Mouse (Mus musculus) gastrocnemius, adult 8-10 months (tissue): ENCODE measurements around the gene Bfsp2. TPM values are rescaled to one million over a fixed set of nuclear protein-coding genes. Genes with fewer than 3 reads are reported as not detected.
"Not testable (repeated sequence)": the region's sequence is repeated elsewhere in the genome, so short reads cannot be mapped to it uniquely, and the experiment has no call there.

ENCODE experiments used
- DNase-seq, 2 experiments: peaks; one replicate each; pipeline ENCODE4 v3.0.0; 2022; ENCODE audit warnings: low spot score in 2 of 2
- total RNA-seq, 4 experiments: library from RNA; stranded (reverse); gene quantifications; 2 replicates each; pipeline ENCODE4 v1.2.4; 2022

Gene Bfsp2
- total RNA-seq, 4 experiments from 2014 or later: 0.40 to 0.77 (median 0.58) TPM; not detected in 1

- no peak for DNase-seq
Observed at GRCm38 (mm10) chr9:103430431-103431220, 49.6 kb downstream of the Bfsp2 start.

GRCm38 (mm10) chr9:103426425-103426824 is 53.8 kb downstream of the Bfsp2 start:
- no peak for DNase-seq

GRCm38 (mm10) chr9:103424869-103425268 is 55.4 kb downstream of the Bfsp2 start:
- no peak for DNase-seq

GRCm38 (mm10) chr9:103423951-103424350 is 56.3 kb downstream of the Bfsp2 start:
- DNase-seq: no peak

GRCm38 (mm10) chr9:103423384-103423783 is 56.8 kb downstream of the Bfsp2 start:
- DNase-seq: no peak

DNA sequence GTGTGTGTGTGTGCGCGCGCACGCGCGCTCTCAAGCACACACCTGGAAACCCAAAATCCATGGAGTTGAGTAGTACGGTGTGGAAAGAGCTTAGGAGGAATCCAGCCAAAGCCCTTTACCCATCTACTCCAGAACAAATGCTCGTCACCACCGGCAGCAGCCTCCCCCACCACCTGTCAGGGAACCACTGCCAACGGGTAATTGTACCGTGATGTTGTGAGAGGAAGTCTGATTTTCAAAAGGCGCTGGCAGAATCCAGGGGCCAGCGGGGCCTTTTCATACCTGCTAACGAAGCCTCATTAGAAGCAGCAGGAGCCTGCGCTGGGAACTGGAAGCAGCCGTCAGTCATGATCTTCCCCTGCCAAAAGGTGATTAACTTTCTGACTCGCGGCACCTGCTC is 57.4 kb downstream of the Bfsp2 start:
- no peak for DNase-seq

GRCm38 (mm10) chr9:103420844-103421243 is 59.4 kb downstream of the Bfsp2 start:
- DNase-seq: no peak

- no peak for DNase-seq
Observed at GRCm38 (mm10) chr9:103418786-103419185, 61.4 kb downstream of the Bfsp2 start.

DNA sequence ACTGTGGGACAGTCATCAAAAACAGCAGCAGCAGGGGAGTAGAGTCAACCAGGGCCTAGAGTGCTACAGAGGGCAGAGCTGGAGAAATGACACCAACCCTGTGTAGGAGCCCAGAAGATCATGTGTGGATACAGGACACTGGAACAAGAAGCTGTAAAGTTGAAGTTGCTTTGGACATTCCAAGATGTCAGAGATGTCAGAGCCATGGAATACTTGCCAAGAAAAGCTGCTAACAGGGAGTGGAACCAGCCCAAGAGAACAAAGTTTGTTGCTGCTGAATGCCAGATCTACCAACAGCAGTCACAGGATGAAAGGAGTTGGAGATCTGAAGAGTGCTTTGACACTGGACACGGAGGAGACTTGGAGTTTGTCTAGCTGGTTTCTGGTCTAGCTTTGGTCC is 62.0 kb downstream of the Bfsp2 start:
- not testable (repeated sequence) for DNase-seq

DNA sequence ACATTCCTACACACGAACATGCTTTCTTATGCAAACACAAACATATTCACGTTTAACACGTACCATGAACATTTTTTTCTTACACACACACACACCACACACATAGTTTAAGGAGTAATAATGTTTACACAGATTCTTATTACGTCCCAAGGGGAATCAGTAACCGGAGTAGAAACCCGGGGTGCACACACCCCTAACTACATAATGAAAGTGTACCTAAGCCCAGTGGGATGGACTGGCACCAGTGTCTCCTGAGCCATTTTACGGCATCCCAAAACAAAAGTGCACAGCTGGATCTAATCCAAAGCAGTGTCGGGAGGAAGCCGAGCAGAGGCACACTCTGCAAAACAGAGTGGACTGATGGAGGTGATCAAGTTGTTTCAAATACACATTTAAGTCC is 66.8 kb downstream of the Bfsp2 start:
- DNase-seq: no peak

DNA sequence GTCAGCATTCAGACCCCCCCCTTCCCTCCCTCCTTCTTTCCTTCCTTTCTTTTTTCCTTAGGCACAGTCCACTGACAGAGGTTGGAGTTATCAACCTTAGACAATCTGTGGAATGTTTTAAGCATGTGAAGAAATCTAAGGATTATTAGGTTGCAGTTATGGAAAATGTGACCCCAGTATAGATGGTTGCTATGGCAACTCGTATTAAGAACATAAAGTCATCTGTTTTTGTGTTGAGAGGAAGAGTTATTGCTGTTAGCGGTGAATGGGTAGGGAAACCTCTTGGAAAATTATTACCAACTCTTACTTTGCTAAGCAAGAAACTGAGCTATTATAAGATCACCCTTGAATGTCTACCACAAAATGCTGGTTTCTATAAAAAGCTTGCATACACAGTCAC is 71.1 kb downstream of the Bfsp2 start:
- DNase-seq: no peak

- no peak for DNase-seq
Observed at GRCm38 (mm10) chr9:103408136-103408777, 72.0 kb downstream of the Bfsp2 start.

GRCm38 (mm10) chr9:103403331-103403973 is 76.8 kb downstream of the Bfsp2 start:
- DNase-seq: no peak

- DNase-seq: peak; percentile 25 to 62
Observed at GRCm38 (mm10) chr9:103398509-103399157, 81.6 kb downstream of the Bfsp2 start.

DNA sequence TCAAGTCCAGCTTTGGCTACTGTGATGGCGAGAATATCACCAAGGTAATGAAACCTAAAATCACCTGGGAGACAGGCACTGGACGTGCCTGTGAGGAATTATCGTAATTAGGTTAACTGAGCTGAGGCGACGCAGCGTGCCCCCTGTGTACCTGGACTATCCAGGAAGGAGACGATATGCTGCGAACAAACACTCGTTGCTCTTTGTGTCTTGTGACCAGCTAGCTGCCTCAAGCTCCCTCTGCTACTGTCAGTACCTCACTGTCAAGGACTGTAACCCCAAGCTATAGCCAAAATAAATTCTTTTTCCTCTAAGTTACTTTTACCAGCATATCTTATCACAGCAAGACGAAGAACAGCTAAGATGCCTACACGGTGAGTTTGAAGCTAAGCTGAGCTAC is 87.0 kb downstream of the Bfsp2 start:
- no peak for DNase-seq

GRCm38 (mm10) chr9:103391796-103392372 is 88.3 kb downstream of the Bfsp2 start:
- DNase-seq: no peak

DNA sequence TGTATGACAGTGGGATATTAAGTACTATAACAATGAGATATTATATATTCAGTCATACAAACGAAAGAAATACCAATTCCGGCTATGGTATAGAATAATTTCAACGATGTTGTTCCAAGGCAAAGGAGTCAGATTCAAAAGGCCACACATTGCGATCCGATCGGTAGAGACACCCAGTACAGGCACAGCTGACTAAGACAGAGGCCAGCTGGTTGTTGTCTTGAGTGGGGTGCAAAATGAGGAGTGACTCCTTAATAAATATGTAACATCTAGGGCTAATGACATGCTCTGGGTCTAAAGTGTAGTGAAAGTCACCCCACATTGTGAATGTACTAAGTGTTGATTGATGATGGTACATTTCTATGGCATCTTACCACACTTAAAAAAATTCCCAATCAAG is 91.0 kb downstream of the Bfsp2 start:
- no peak for DNase-seq

GRCm38 (mm10) chr9:103387011-103387653 is 93.1 kb downstream of the Bfsp2 start:
- DNase-seq: no peak

- no peak for DNase-seq
Observed at GRCm38 (mm10) chr9:103386573-103386972, 93.6 kb downstream of the Bfsp2 start.

- DNase-seq: no peak
Observed at GRCm38 (mm10) chr9:103385600-103385999, 94.6 kb downstream of the Bfsp2 start.
